Mouse (Mus musculus): ENCODE data around the gene Tmco1.

DNA sequence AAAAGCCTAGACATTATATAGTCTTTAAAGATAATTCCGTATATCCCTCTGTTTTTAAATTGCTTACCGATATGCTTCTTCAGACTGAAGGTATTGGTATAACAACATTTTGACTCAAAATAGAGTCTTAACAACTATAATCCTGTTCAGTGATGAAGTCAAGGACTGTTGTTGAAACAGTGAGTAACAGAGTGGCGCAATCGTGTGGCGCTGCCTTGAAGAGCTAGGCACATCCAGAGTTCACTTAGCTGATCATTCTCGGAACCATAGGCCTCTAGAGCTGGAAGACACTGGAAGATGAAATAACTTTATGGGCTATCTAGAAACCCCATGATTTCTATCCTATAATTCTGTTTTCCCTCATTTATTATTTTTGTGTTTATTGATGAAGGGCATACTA, 13.5 kb downstream of the Tmco1 start:
- TF ChIP-seq CTCF (IDR thresholded peaks at IDR 0.05; ENCODE audit: control insufficient read depth, insufficient read depth, insufficient replicate concordance, low read depth, low read length), result no peak
- no peak for TF ChIP-seq POLR2A (IDR thresholded peaks at IDR 0.05; ENCODE audit: control insufficient read depth, low read depth, low read length)
